Mouse (Mus musculus): ENCODE measurements around the gene Ube2o.

GRCm38 (mm10) chr11:116586801-116587631, 5.8 kb upstream of the Ube2o start:
- TF ChIP-seq CTCF (IDR thresholded peaks at IDR 0.05; ENCODE audit: low read depth) (peak; percentile 99), EP300 (IDR thresholded peaks at IDR 0.05; ENCODE audit: low read depth) (no peak)
